Mouse (Mus musculus): ENCODE measurements around the gene Psmb6.

DNA sequence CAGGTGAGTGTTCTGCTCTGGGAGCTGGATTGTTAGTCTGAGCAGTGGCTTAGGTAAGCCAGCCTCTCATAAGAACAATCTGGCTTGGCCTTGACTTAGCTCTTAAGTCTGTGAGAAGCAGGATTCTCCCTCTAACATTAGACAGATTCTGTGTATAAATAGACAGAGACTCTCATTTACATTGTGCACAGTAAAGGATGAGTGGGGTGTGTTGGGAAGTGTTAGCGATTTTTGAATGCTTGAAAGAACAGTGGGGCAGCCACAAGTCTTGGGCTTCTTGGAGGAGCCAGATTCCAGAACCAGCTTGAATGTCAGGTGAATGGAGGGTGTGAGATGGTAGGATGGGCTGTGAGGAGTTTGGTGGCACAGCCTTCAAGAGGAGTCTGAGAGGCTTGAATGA lies 46.5 kb downstream of the Psmb6 start:
- no peak for TF ChIP-seq HCFC1 (IDR thresholded peaks at IDR 0.05; ENCODE audit: borderline replicate concordance, insufficient read depth, low read length)
- TF ChIP-seq ZNF384 (IDR thresholded peaks at IDR 0.05; ENCODE audit: low read depth, low read length), result no peak
- TF ChIP-seq MAFK (IDR thresholded peaks at IDR 0.05; ENCODE audit: insufficient read depth, low read depth, low read length), result no peak
- TF ChIP-seq CHD2 (IDR thresholded peaks at IDR 0.05; ENCODE audit: low read depth, low read length), result no peak

Data from ES-E14 (cell line).